Mouse (Mus musculus) cerebellum, adult 9-10 months (tissue): Measurements from ENCODE around the gene Man1b1.
A peak's percentile ranks its signal among the peaks of the same experiment; 100 is the strongest.

Experiments
- DNase-seq: peaks from one replicate; pipeline ENCODE4 v3.0.0; 2022

Man1b1 gene

GRCm38 (mm10) chr2:25305587-25306359, 26.4 kb upstream of the Man1b1 start:
- DNase-seq: no peak

GRCm38 (mm10) chr2:25310180-25310579, 22.0 kb upstream of the Man1b1 start:
- no peak for DNase-seq

DNA sequence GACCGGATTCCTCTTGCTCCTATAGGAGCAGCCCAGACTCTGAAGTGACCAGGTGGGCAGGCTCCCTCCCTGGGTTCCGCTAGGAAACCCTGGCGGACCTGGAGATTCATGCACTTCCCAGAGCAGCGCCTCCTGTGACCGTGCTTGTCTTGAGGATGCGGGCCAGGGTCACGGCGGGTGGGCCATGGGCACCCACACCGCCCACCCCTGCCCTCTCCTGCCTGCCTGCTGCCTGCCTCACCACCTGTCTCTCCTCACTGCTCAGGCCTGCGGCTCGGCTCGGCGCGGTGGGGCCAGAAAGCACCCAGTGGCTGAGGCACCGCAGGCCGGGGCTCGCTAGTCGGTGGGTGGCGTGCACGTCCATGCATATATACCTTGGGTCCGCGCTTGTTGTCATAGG, 21.2 kb upstream of the Man1b1 start:
- DNase-seq: no peak

GRCm38 (mm10) chr2:25311491-25311891, 20.6 kb upstream of the Man1b1 start:
- no peak for DNase-seq

- DNase-seq: peak; percentile 79
These were observed 13.8 kb upstream of the Man1b1 start for GRCm38 (mm10) chr2:25318119-25318966.

DNA sequence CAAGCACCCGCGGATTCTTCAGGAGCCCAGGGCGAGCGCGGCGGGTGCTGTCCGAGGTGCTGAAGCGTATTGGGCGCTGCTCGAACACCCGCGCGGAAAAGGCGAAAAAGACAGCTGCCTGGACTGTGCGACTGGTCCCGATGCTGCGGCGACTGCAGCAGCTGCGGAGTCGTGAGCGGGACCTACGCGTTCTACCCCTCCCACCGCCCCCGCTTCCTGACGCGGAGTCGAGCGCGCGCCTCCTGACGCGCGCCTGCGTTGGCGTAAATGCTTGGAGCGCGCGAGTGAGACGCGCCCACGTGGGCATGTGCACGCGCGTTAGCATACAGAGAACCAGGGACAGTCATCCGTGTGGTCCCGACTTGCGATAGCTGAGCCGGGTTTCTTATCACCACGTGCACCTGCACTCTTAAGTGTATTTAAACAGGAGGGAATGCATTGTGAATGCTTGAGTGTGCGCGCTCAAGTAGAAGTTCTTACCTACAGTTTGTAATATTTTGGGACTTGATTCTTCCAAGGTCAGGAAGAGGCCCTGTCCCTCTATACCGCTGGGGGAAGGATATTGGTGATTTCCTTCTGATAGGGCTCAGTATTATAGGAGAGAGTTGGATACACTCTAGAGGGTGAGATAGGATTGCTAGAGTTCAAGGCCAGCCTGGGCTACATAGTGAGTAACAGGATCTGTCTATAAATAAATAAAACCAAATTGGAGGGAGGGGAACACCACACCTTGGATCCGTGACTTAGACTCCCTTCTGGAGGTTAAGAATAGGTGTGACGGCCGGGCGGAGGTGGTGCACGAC, 13.0 kb upstream of the Man1b1 start, which contains the start of gene Grin1:
TSS of gene Grin1 (minus strand) at position 217 of the 803 bp plus-strand sequence.
- DNase-seq: peak; percentile 91

DNA sequence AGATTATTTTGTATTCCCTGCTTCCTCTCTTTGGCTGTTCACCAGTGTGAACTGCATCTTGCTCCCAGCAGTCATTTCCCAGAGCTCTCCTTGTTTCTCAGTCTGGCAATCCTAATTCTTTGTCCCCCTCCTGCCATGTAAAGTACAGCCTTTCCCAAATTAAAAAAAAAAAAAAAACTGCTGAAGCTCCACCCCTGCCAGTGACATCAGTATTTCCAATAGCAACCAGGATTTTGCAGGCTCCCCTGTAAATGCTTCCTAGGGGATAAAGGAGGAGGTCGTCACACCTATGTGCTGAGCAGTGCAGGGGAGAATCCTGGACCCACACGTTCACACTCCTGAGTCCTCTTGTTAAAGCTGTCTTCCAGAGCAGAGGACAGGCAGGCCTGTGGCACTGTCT, 12.1 kb upstream of the Man1b1 start:
- DNase-seq: peak; percentile 46

DNA sequence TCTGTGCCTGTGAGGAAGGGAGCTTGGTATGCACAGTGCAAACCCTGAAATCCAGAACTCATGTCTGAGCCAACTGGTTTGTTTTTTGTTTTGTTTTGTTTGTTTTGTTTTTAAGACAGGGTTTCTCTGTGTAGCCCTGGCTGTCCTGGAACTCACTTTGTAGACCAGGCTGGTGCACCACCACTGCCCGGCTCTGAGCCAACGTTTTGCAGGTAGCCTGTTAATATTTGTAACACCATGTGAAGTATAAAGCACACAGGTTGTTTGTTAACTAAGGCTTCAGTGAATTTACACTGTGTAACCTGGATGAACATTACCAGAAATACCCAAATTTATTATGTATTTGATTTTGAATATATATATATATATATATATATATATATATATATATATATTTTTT, 6.1 kb upstream of the Man1b1 start:
- no peak for DNase-seq

- peak; percentile 71 for DNase-seq
These were observed 3.7 kb upstream of the Man1b1 start for GRCm38 (mm10) chr2:25328440-25328839.

GRCm38 (mm10) chr2:25331470-25331869, 668 bp upstream of the Man1b1 start:
- DNase-seq: peak; percentile 45

GRCm38 (mm10) chr2:25333569-25333968, 1.4 kb downstream of the Man1b1 start:
- no peak for DNase-seq

DNA sequence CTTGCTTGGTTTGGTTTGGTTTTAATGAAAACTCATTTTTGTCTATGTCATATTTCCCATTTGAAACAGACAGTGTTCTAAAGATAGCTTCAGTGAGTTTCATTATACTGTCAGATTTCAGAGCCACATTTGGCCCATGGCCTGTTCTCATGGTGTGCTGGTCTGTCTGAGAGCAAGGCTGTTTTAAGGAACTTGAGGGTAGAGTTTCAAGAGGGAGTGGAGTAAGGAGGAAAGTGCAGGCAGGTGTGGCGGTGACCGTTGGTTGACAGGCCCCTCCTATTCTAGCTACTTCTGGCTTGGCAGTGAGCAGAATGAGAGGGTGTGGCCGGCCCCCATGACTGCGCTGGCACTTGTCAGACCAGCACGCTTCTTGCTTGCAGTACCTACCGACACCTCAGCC, 6.2 kb downstream of the Man1b1 start:
- DNase-seq: no peak

DNA sequence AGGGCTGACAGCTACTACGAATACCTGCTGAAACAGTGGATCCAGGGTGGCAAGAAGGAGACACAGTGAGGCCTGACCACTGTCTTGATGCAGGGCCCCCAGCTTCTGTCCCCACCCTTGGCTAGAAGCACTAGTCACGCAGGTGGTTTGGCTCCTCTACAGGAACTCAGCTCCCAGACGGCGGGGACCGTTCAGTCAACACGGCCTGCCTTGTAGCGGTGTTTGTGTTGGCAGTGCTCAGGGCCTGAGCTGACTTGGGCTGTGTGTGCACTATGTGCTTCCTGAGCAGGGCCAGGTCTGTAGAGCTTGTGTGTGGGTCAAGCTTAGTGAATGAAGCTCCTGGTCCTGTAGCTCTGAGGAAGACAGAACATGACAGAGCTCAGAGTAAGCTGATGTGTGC, 16.0 kb downstream of the Man1b1 start:
- no peak for DNase-seq

DNA sequence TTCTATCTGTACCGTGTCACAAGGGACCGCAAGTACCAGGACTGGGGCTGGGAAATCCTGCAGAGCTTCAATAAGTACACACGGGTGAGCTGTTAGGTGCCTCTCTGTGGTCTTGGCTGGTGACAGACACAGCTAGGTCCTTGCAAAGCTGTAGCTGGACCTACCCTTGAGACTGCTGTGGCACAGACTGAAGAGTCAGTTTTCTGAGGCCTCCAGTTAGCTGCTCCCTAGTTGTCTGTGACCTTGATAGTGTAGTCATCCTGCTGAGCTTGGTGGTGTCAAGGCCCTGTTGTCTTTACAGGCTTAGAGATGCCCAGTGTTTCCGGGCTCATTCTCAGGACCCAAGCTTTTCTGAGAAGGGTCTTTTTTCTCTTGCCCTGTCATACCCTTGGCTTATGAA, 17.4 kb downstream of the Man1b1 start:
- DNase-seq: no peak

DNA sequence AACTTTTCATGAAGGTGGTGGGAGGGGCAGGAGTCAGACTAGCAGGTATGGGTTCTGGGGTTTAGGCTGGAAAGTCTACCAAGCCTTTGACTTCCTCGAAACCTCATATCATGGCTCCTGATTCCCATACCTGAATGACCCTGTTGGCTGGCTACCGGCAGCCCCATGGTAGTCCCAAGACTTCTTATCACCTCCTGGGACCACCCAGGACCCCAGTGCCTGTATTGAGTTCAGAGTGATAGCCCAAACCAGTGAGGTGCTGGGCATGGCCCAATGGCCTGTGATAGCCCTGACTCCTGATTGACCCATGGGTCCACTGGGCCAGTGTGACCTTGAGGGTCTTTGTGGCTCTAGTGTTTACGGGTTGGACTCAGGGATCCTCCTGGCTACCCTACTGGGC, 18.6 kb downstream of the Man1b1 start:
- DNase-seq: no peak

DNA sequence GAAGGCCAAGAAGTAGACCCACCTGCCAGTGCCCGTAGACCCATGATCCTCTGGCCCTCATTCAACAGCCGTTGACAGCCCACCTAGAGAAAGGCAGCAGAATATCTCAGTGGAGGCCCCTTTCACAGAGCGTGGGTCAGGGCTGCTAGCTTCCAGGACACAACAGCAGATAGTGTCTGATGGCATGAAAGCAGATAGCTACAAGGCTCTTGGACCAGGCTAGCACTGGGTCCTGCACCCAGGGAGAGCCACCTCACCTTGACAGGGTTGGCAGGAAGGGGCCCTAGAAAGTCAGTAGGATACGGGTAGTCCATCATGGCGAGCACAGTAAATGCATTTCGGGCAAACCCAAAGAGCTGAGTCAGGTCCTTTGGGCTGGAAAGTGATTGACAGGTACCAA, 22.1 kb downstream of the Man1b1 start:
- DNase-seq: no peak

DNA sequence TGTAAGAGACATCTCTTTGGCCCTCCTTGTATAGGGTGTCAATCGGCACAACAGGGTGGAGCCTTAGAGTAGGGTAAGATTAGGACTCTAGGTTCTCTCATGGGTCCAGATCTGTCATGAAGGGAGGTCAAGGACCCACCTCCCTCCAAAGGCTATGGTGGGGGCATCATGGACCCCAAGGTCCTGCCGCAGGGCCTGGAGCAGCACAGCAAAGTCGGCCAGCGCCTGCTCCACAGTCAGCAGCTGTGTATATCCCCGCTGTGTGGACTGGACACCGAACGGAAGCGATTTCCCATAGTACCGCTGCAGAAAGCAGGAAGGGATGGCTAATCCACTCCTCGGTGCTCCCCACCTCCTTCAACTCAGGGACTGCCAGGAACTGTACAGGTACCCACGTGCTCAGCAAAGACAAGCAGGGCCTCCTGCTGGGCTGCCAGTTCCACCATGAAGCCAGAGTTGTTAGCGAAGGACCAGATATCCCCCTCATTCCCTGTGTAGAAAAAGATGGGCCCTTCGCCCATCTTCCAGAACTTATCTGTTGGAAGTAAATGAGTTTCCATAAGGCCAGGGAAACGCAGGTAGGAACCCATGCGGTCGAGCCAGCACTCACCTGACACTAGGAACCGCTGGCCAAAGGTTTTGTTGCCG, 23.4 kb downstream of the Man1b1 start:
- DNase-seq: no peak

DNA sequence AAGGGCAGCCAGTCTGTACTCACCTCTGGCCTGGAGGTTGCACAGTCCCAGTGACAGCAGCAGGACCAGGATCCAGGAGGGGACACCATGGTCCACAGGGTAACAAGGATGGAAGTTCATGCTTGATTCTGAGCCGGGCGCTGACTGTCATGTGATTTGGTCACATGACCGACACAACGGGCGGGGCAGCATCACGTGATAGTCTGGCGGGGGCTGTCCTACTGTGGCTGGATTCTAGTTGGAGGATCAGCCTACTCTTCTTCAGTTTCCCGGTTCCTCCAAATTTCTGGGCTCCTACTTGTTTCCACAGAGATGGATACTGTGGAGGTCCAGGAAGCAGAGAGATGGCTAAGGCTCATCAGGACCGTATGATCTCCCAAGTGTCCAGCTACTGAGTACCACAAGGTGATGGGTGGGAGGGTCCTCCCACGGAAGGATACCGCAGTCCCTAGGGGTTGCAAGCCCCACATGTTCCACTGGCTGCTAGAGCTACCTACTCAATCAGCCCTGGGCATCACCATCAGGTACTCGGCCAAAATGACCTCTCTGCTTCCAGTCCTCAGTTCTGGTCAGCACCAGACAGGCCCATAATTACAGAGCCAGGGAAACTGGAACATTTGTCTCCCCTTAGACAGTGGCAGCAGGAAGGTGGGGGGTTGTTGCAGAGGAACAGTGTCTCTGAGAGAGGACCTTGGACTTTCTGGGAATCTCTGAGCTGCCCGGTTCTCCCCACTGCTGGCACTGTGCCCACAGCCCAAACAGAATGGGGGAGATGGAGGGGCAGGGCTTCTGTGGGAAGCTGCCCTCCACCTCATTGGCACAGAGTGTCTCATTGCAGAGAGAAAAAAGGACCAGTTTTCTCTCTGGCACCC, 24.3 kb downstream of the Man1b1 start, which contains the start of gene Dpp7:
TSS of gene Dpp7 (minus strand) at position 152 of the 872 bp plus-strand sequence.
- DNase-seq: peak; percentile 90

DNA sequence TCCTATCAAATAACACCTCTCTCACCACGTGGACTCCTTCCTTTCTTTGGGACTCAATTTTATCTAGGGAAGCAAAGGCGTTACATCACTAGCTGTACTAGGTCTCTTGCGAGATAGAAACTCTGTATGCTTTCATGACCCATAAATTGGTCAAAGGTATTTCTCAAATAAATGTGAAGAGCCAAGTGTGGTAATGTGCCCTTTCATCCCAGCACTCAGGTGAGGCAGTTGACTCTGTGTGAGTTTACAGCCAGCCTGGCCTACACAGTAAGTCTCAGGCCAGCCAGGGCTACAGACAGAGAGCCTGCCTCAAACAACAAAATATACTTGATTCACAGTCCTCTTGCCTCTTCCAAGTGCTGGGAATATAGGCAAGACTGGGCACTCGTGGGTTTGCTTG, 27.7 kb downstream of the Man1b1 start:
- no peak for DNase-seq

GRCm38 (mm10) chr2:25363478-25364178, 31.5 kb downstream of the Man1b1 start:
- DNase-seq: no peak

DNA sequence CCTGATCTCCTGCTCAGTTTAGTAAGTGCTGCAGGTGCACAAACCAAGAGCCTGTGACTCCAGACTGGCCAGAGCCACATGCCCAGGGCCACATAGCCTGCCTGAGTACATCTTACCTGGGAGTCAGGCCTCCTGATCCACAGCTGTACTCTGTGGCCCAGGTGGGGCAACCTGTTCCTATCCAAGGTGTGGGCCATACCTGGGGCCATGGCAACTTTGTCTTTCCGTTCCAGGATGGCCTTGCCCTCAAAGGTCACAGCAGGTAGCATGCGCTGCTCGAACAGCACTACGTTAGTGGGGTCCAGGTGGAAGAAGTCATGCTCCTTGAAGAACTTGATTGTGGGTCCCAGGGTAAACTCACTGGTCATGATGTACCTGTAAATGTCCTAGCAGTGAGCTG, 32.2 kb downstream of the Man1b1 start:
- no peak for DNase-seq
